Mouse (Mus musculus): Measurements from ENCODE around the gene 2010109A12Rik. TPM values are rescaled to one million over a fixed set of nuclear protein-coding genes. Genes with fewer than 3 reads are reported as not detected.

The 2010109A12Rik gene
- 1.3 and 5.7 TPM in 2 replicates for total RNA-seq (2017)

- ATAC-seq (replicated peaks; ENCODE audit: low read depth, poor library complexity, severe bottlenecking): peak; percentile 87
Observed at GRCm38 (mm10) chr5:93206109-93207005, at the start of gene 2010109A12Rik, which contains the start of gene Ccni. Gene 2010109A12Rik (plus strand): TSS chr5:93206518. Gene Ccni (minus strand): TSS chr5:93206495.

GRCm38 (mm10) chr5:93163541-93163940 lies 42.8 kb upstream of the 2010109A12Rik start:
- ATAC-seq (replicated peaks; ENCODE audit: low read depth, poor library complexity, severe bottlenecking): peak; percentile 48; the same call in 1 of the 2 replicates

GRCm38 (mm10) chr5:93167919-93168516 lies 38.3 kb upstream of the 2010109A12Rik start:
- peak; percentile 55; the same call in 1 of the 2 replicates for ATAC-seq (replicated peaks; ENCODE audit: low read depth, poor library complexity, severe bottlenecking)

GRCm38 (mm10) chr5:93168654-93169053 lies 37.7 kb upstream of the 2010109A12Rik start:
- no peak for ATAC-seq (replicated peaks; ENCODE audit: low read depth, poor library complexity, severe bottlenecking)

- ATAC-seq (replicated peaks; ENCODE audit: low read depth, poor library complexity, severe bottlenecking): no peak
Observed at GRCm38 (mm10) chr5:93171420-93171819, 34.9 kb upstream of the 2010109A12Rik start.

GRCm38 (mm10) chr5:93172536-93172935 lies 33.8 kb upstream of the 2010109A12Rik start:
- no peak for ATAC-seq (replicated peaks; ENCODE audit: low read depth, poor library complexity, severe bottlenecking)

GRCm38 (mm10) chr5:93174675-93175074 lies 31.6 kb upstream of the 2010109A12Rik start:
- ATAC-seq (replicated peaks; ENCODE audit: low read depth, poor library complexity, severe bottlenecking): no peak

- no peak for ATAC-seq (replicated peaks; ENCODE audit: low read depth, poor library complexity, severe bottlenecking)
Observed at GRCm38 (mm10) chr5:93178616-93179015, 27.7 kb upstream of the 2010109A12Rik start.

GRCm38 (mm10) chr5:93180252-93180651 lies 26.1 kb upstream of the 2010109A12Rik start:
- ATAC-seq (replicated peaks; ENCODE audit: low read depth, poor library complexity, severe bottlenecking): peak; percentile 67

GRCm38 (mm10) chr5:93183311-93183710 lies 23.0 kb upstream of the 2010109A12Rik start:
- ATAC-seq (replicated peaks; ENCODE audit: low read depth, poor library complexity, severe bottlenecking): no peak

GRCm38 (mm10) chr5:93184548-93184947 lies 21.8 kb upstream of the 2010109A12Rik start:
- ATAC-seq (replicated peaks; ENCODE audit: low read depth, poor library complexity, severe bottlenecking): no peak

- no peak for ATAC-seq (replicated peaks; ENCODE audit: low read depth, poor library complexity, severe bottlenecking)
Observed at GRCm38 (mm10) chr5:93189607-93190006, 16.7 kb upstream of the 2010109A12Rik start.

GRCm38 (mm10) chr5:93190428-93190827 lies 15.9 kb upstream of the 2010109A12Rik start:
- ATAC-seq (replicated peaks; ENCODE audit: low read depth, poor library complexity, severe bottlenecking): no peak

GRCm38 (mm10) chr5:93198232-93198631 lies 8.1 kb upstream of the 2010109A12Rik start:
- ATAC-seq (replicated peaks; ENCODE audit: low read depth, poor library complexity, severe bottlenecking): no peak

- no peak for ATAC-seq (replicated peaks; ENCODE audit: low read depth, poor library complexity, severe bottlenecking)
Observed at GRCm38 (mm10) chr5:93201181-93201580, 5.1 kb upstream of the 2010109A12Rik start.

GRCm38 (mm10) chr5:93205371-93206108 lies 778 bp upstream of the 2010109A12Rik start:
- ATAC-seq (replicated peaks; ENCODE audit: low read depth, poor library complexity, severe bottlenecking): peak; percentile 44

- ATAC-seq (replicated peaks; ENCODE audit: low read depth, poor library complexity, severe bottlenecking): no peak
Observed at GRCm38 (mm10) chr5:93207006-93207348, 659 bp downstream of the 2010109A12Rik start.

- no peak for ATAC-seq (replicated peaks; ENCODE audit: low read depth, poor library complexity, severe bottlenecking)
Observed at GRCm38 (mm10) chr5:93207555-93207954, 1.2 kb downstream of the 2010109A12Rik start.

- no peak for ATAC-seq (replicated peaks; ENCODE audit: low read depth, poor library complexity, severe bottlenecking)
Observed at GRCm38 (mm10) chr5:93218375-93218774, 12.1 kb downstream of the 2010109A12Rik start.

GRCm38 (mm10) chr5:93221661-93222060 lies 15.3 kb downstream of the 2010109A12Rik start:
- ATAC-seq (replicated peaks; ENCODE audit: low read depth, poor library complexity, severe bottlenecking): no peak

- no peak for ATAC-seq (replicated peaks; ENCODE audit: low read depth, poor library complexity, severe bottlenecking)
Observed at GRCm38 (mm10) chr5:93224549-93224948, 18.2 kb downstream of the 2010109A12Rik start.

All from common myeloid progenitor, adult 5-6 weeks (primary cell).